Comparison of ENCODE assay signal across 16 mouse cellular contexts in genomic region chr13:98914010-98914843, GRCm38 (mm10). TPM values are rescaled to one million over a fixed set of nuclear protein-coding genes. Genes with fewer than 3 reads are reported as not detected.
A peak's percentile ranks its signal among the peaks of the same experiment; 100 is the strongest.
DNase-seq lines count a peak whose midpoint lies in the region; ATAC-seq and TF ChIP-seq lines count a peak whose summit lies in the region.
"Had no signal": no experiment of that assay in that cellular context is flagged by ENCODE, and none has a peak within 500 bp of the region (broad histone marks: within the 10 kb centered on the region; RNA-seq: fewer than 3 reads in every experiment).

No protein-coding gene starts in this region.

- H3K4me3 ChIP-seq in forebrain, embryonic 12.5 days (replicated peaks) = no peak overlapping the region
- H3K4me3 ChIP-seq in forebrain, embryonic 10.5 days = no peak overlapping the region
- H3K4me3 ChIP-seq in kidney, postnatal 0 days (replicated peaks; ENCODE audit: low read depth, low read length) = no peak overlapping the region
- H3K4me3 ChIP-seq in neural tube, embryonic 13.5 days = no peak overlapping the region
- no peak overlapping the region for H3K4me3 ChIP-seq in neural tube, embryonic 15.5 days (replicated peaks)

- TF ChIP-seq CTCF in kidney, postnatal 0 days (IDR thresholded peaks at IDR 0.05; ENCODE audit: low read depth) = no peak

- ATAC-seq in forebrain, embryonic 12.5 days (ENCODE audit: low FRiP score) = peak; percentile 37; the same call in 1 of the 2 replicates
- no peak for ATAC-seq in kidney, postnatal 0 days (replicated peaks; ENCODE audit: low FRiP score, low read depth)
- no peak for ATAC-seq in neural tube, embryonic 13.5 days (ENCODE audit: low read depth)
- ATAC-seq in neural tube, embryonic 15.5 days (ENCODE audit: low FRiP score) = no peak
- ATAC-seq: midbrain, embryonic 16.5 days had no signal

- H3K36me3 ChIP-seq in forebrain, embryonic 12.5 days (replicated peaks) = peaks cover 17% of the 10 kb centered on the region; the same call in 1 of the 2 replicates
- H3K36me3 ChIP-seq in forebrain, embryonic 10.5 days (replicated peaks) = peaks cover 53% of the 10 kb centered on the region
- no peaks in the 10 kb centered on the region for H3K36me3 ChIP-seq in kidney, postnatal 0 days (ENCODE audit: insufficient read depth, low read length)
- peaks cover 8% of the 10 kb centered on the region; the same call in 1 of the 2 replicates for H3K36me3 ChIP-seq in neural tube, embryonic 13.5 days
- H3K36me3 ChIP-seq in neural tube, embryonic 15.5 days = no peaks in the 10 kb centered on the region

- no peaks in the 10 kb centered on the region for H3K9me3 ChIP-seq in forebrain, embryonic 12.5 days
- H3K9me3 ChIP-seq in forebrain, embryonic 10.5 days = no peaks in the 10 kb centered on the region
- H3K9me3 ChIP-seq in kidney, postnatal 0 days (replicated peaks; ENCODE audit: low read length) = no peaks in the 10 kb centered on the region
- no peaks in the 10 kb centered on the region for H3K9me3 ChIP-seq in neural tube, embryonic 13.5 days
- H3K9me3 ChIP-seq in neural tube, embryonic 15.5 days (replicated peaks) = no peaks in the 10 kb centered on the region

- no peak overlapping the region for H3K9ac ChIP-seq in forebrain, embryonic 12.5 days
- H3K9ac ChIP-seq in kidney, postnatal 0 days (ENCODE audit: low read depth, low read length) = no peak overlapping the region
- H3K9ac ChIP-seq in neural tube, embryonic 13.5 days = no peak overlapping the region
- H3K9ac ChIP-seq in neural tube, embryonic 15.5 days (replicated peaks) = no peak overlapping the region

- 36% methylated on average over 14 of the region's 14 CpGs for WGBS in forebrain, embryonic 12.5 days
- WGBS in forebrain, embryonic 10.5 days = 82% methylated on average over 14 of the region's 14 CpGs
- 74% methylated on average over 14 of the region's 14 CpGs for WGBS in kidney, postnatal 0 days
- WGBS in neural tube, embryonic 13.5 days = 65% methylated on average over 14 of the region's 14 CpGs
- WGBS in neural tube, embryonic 15.5 days = 57% methylated on average over 14 of the region's 14 CpGs

- no peak for DNase-seq in forebrain, embryonic 10.5 days (ENCODE audit: extremely low spot score, low spot score)
- DNase-seq in kidney, postnatal 0 days (ENCODE audit: low spot score) = no peak
- DNase-seq in kidney, postnatal 10 days = no peak
- DNase-seq in yolk sac, embryonic 10.5 days (ENCODE audit: low spot score) = peak; percentile 50
- no peak for DNase-seq in right cerebral cortex, postnatal 25 days
- DNase-seq: cerebellum, adult 2 months; embryo, embryonic 11 days; gastrocnemius, postnatal 36 days; left cerebral cortex, postnatal 4 days; right cerebral cortex, postnatal 14 days; thymus, postnatal 14 days had no signal

- no peaks in the 10 kb centered on the region for H3K27me3 ChIP-seq in forebrain, embryonic 12.5 days
- no peaks in the 10 kb centered on the region for H3K27me3 ChIP-seq in forebrain, embryonic 10.5 days (ENCODE audit: poor library complexity, severe bottlenecking)
- H3K27me3 ChIP-seq in kidney, postnatal 0 days (ENCODE audit: insufficient read depth, low read length) = no peaks in the 10 kb centered on the region
- H3K27me3 ChIP-seq in neural tube, embryonic 13.5 days = no peaks in the 10 kb centered on the region
- no peaks in the 10 kb centered on the region for H3K27me3 ChIP-seq in neural tube, embryonic 15.5 days (replicated peaks)

- peaks cover 59% of the 10 kb centered on the region for H3K4me1 ChIP-seq in forebrain, embryonic 12.5 days
- H3K4me1 ChIP-seq in forebrain, embryonic 10.5 days = peaks cover 39% of the 10 kb centered on the region
- H3K4me1 ChIP-seq in kidney, postnatal 0 days (replicated peaks; ENCODE audit: insufficient read depth, low read length) = peaks cover 35% of the 10 kb centered on the region
- H3K4me1 ChIP-seq in neural tube, embryonic 13.5 days (replicated peaks) = peaks cover 75% of the 10 kb centered on the region
- peaks cover 69% of the 10 kb centered on the region for H3K4me1 ChIP-seq in neural tube, embryonic 15.5 days

- H3K27ac ChIP-seq in forebrain, embryonic 12.5 days = peak overlapping the region; percentile 50
- H3K27ac ChIP-seq in forebrain, embryonic 10.5 days = no peak overlapping the region
- H3K27ac ChIP-seq in kidney, postnatal 0 days = peak overlapping the region; percentile 1; the same call in 1 of the 2 replicates
- 0 out of 2 replicates have a peak overlapping the region, but pooled peaks have one; percentile 14 for H3K27ac ChIP-seq in neural tube, embryonic 13.5 days (replicated peaks)
- H3K27ac ChIP-seq in neural tube, embryonic 15.5 days (replicated peaks) = no peak overlapping the region
- H3K27ac ChIP-seq: macrophage had no signal

- peak overlapping the region; percentile 4 for H3K4me2 ChIP-seq in forebrain, embryonic 12.5 days
- H3K4me2 ChIP-seq in kidney, postnatal 0 days (ENCODE audit: low read length) = no peak overlapping the region
- H3K4me2 ChIP-seq in neural tube, embryonic 13.5 days = no peak overlapping the region
- no peak overlapping the region for H3K4me2 ChIP-seq in neural tube, embryonic 15.5 days

RNA-seq across cellular contexts. Expression of gene Tnpo1, which starts 12.0 kb away (rescaled TPM):
- polyA plus RNA-seq in forebrain, embryonic 12.5 days (2016; fragmentation: Nextera tagmentation; extraction: Ambion mirVana) = 84.2 and 99.5 TPM in 2 replicates
- 88.7 and 98.5 TPM in 2 replicates for polyA plus RNA-seq in forebrain, embryonic 10.5 days (2016; fragmentation: Nextera tagmentation; extraction: Ambion mirVana)
- polyA plus RNA-seq in kidney, postnatal 0 days (2015; fragmentation: Nextera tagmentation; extraction: Ambion mirVana) = 37.8 and 39.0 TPM in 2 replicates
- polyA plus RNA-seq in neural tube, embryonic 13.5 days (2015; fragmentation: Nextera tagmentation; extraction: Ambion mirVana) = 51.9 and 63.7 TPM in 2 replicates
- 41.1 and 46.6 TPM in 2 replicates for polyA plus RNA-seq in neural tube, embryonic 15.5 days (2015; fragmentation: Nextera tagmentation; extraction: Ambion mirVana)

Comparison
In these comparisons a context has a peak if more than half of its experiments do, and no peak if none do; other contexts are left out.
1. H3K27ac ChIP-seq: peak in forebrain, embryonic 12.5 days (single experiment), kidney, postnatal 0 days (single experiment) and neural tube, embryonic 13.5 days (single experiment); none in forebrain, embryonic 10.5 days (single experiment) and neural tube, embryonic 15.5 days (single experiment).